8 mouse cellular contexts compared by ENCODE assay signal in genomic region chr8:121935341-121936294, GRCm38 (mm10). TPM values are rescaled to one million over a fixed set of nuclear protein-coding genes. Genes with fewer than 3 reads are reported as not detected.
A peak's percentile ranks its signal among the peaks of the same experiment; 100 is the strongest.
DNase-seq lines count a peak whose midpoint lies in the region; ATAC-seq and TF ChIP-seq lines count a peak whose summit lies in the region.

No protein-coding gene starts in this region.

- H3K4me3 ChIP-seq in kidney, adult 2 months (ENCODE audit: insufficient read depth, low read depth, low read length) = no peak overlapping the region
- H3K4me3 ChIP-seq in forebrain, embryonic 12.5 days (replicated peaks) = no peak overlapping the region
- no peak overlapping the region for H3K4me3 ChIP-seq in neural tube, embryonic 12.5 days

- ATAC-seq in forebrain, embryonic 12.5 days (ENCODE audit: low FRiP score) = peak; percentile 84
- peak; percentile 87 for ATAC-seq in neural tube, embryonic 12.5 days (ENCODE audit: low FRiP score, low read depth)

- TF ChIP-seq POLR2A in kidney, adult 2 months (IDR thresholded peaks at IDR 0.05; ENCODE audit: low read depth, low read length) = no peak

- no peaks in the 10 kb centered on the region for H3K27me3 ChIP-seq in kidney, adult 2 months (replicated peaks; ENCODE audit: control insufficient read depth, insufficient read depth, low read length)
- H3K27me3 ChIP-seq in forebrain, embryonic 12.5 days = no peaks in the 10 kb centered on the region
- H3K27me3 ChIP-seq in neural tube, embryonic 12.5 days (replicated peaks) = no peaks in the 10 kb centered on the region

- peak overlapping the region; percentile 38 for H3K9ac ChIP-seq in forebrain, embryonic 12.5 days
- H3K9ac ChIP-seq in neural tube, embryonic 12.5 days = peak overlapping the region; percentile 23; the same call in 1 of the 2 replicates

- TF ChIP-seq CTCF in kidney, adult 2 months (conservative IDR thresholded peaks at IDR 0.05; ENCODE audit: insufficient read depth, insufficient read length, low read depth, low read length) = peak; percentile 27; the same call in 1 of the 2 replicates

- no peaks in the 10 kb centered on the region for H3K36me3 ChIP-seq in kidney, adult 2 months (ENCODE audit: control insufficient read depth, insufficient read depth, low read length)
- no peaks in the 10 kb centered on the region for H3K36me3 ChIP-seq in forebrain, embryonic 12.5 days (replicated peaks)
- no peaks in the 10 kb centered on the region for H3K36me3 ChIP-seq in neural tube, embryonic 12.5 days

- no peaks in the 10 kb centered on the region for H3K9me3 ChIP-seq in forebrain, embryonic 12.5 days
- no peaks in the 10 kb centered on the region for H3K9me3 ChIP-seq in neural tube, embryonic 12.5 days

- WGBS in kidney, adult 2 months = 69% methylated on average over 12 of the region's 12 CpGs
- 34% methylated on average over 12 of the region's 12 CpGs for WGBS in forebrain, embryonic 12.5 days
- WGBS in neural tube, embryonic 12.5 days = 45% methylated on average over 12 of the region's 12 CpGs

- DNase-seq in kidney, adult 2 months = peak; percentile 36
- DNase-seq in kidney, adult 8-10 months = no peak
- peak; percentile 91 for DNase-seq in brain, adult 2 months (ENCODE audit: low read depth, low spot score)
- peak; percentile 74 to 90 for DNase-seq in layer of hippocampus, postnatal 14 days (ENCODE audit: low spot score in 2 of 2)
- DNase-seq in adipocyte (ENCODE audit: low spot score) = no peak
- DNase-seq in urinary bladder, postnatal 36 days (ENCODE audit: low spot score in 2 of 2) = no peak

- no peak overlapping the region for H3K27ac ChIP-seq in kidney, adult 2 months (ENCODE audit: insufficient read depth, low read depth, low read length)
- peak overlapping the region; percentile 90 for H3K27ac ChIP-seq in forebrain, embryonic 12.5 days
- H3K27ac ChIP-seq in neural tube, embryonic 12.5 days = peak overlapping the region; percentile 47

- H3K4me1 ChIP-seq in kidney, adult 2 months (ENCODE audit: control insufficient read depth, insufficient read depth, low read length) = no peaks in the 10 kb centered on the region
- H3K4me1 ChIP-seq in forebrain, embryonic 12.5 days = peaks cover 24% of the 10 kb centered on the region
- peaks cover 12% of the 10 kb centered on the region for H3K4me1 ChIP-seq in neural tube, embryonic 12.5 days

- peak overlapping the region; percentile 31 for H3K4me2 ChIP-seq in forebrain, embryonic 12.5 days
- H3K4me2 ChIP-seq in neural tube, embryonic 12.5 days (replicated peaks) = no peak overlapping the region

RNA-seq across cellular contexts. Expression of gene Car5a, which starts 9.1 kb away (rescaled TPM):
- 13.4 and 17.9 TPM in 2 replicates for polyA plus RNA-seq in kidney, adult 2 months (2012; rRNA removed)
- 0.31 TPM in 1 of 2 replicates, not detected in the other for polyA plus RNA-seq in forebrain, embryonic 12.5 days (2016; fragmentation: Nextera tagmentation; extraction: Ambion mirVana)
- not detected for total RNA-seq in layer of hippocampus, postnatal 14 days (2021)
- 0.19 and 0.32 TPM in 2 replicates for polyA plus RNA-seq in neural tube, embryonic 12.5 days (2016; fragmentation: Nextera tagmentation; extraction: Ambion mirVana)

RNA-seq across cellular contexts. Expression of gene Banp, which starts 13.9 kb away (rescaled TPM):
- 35.7 and 44.9 TPM in 2 replicates for polyA plus RNA-seq in kidney, adult 2 months (2012; rRNA removed)
- polyA plus RNA-seq in forebrain, embryonic 12.5 days (2016; fragmentation: Nextera tagmentation; extraction: Ambion mirVana) = 49.1 and 65.9 TPM in 2 replicates
- 10 to 100 TPM; 27.1 to 43.0 TPM for total RNA-seq in layer of hippocampus, postnatal 14 days (2021)
- polyA plus RNA-seq in neural tube, embryonic 12.5 days (2016; fragmentation: Nextera tagmentation; extraction: Ambion mirVana) = 54.9 and 55.5 TPM in 2 replicates

RNA-seq across cellular contexts. Expression of gene Slc7a5, which starts 28.1 kb away (rescaled TPM):
- 4.3 and 4.6 TPM in 2 replicates for polyA plus RNA-seq in kidney, adult 2 months (2012; rRNA removed)
- 34.7 and 37.6 TPM in 2 replicates for polyA plus RNA-seq in forebrain, embryonic 12.5 days (2016; fragmentation: Nextera tagmentation; extraction: Ambion mirVana)
- 100 to 1,000 TPM; 133 to 140 TPM for total RNA-seq in layer of hippocampus, postnatal 14 days (2021)
- polyA plus RNA-seq in neural tube, embryonic 12.5 days (2016; fragmentation: Nextera tagmentation; extraction: Ambion mirVana) = 32.0 and 40.8 TPM in 2 replicates

Comparison
In these comparisons a context has a peak if more than half of its experiments do, and no peak if none do; other contexts are left out.
1. DNase-seq: peak in kidney, adult 2 months (single experiment), brain, adult 2 months (single experiment) and layer of hippocampus, postnatal 14 days (2 of 2); none in kidney, adult 8-10 months (0 of 2), adipocyte (single experiment) and urinary bladder, postnatal 36 days (0 of 2).
2. RNA of gene Car5a, which starts 9.1 kb away (polyA plus RNA-seq): 13.4 to 17.9 TPM in kidney, adult 2 months; 0.19 to 0.32 TPM in neural tube, embryonic 12.5 days and 0.31 TPM in forebrain, embryonic 12.5 days; every median in the first group is over 10 times any median in the second.